Mouse (Mus musculus) kidney, adult 2 months (tissue): Measurements from ENCODE around the gene Zmiz1.

Source experiments
- CTCF ChIP-seq: fragments of 200-500 bp; conservative IDR thresholded peaks from 2 replicates; pipeline ENCODE4 v1.5.1; 2011; ENCODE audit warnings: low read depth, mild to moderate bottlenecking, control low read depth, low read length, moderate library complexity, mixed read lengths; ENCODE audit not compliant: insufficient read depth, insufficient read length
- POLR2A ChIP-seq: fragments of 200-500 bp; IDR thresholded peaks from one replicate; pipeline ENCODE4 v1.6.1; 2011; ENCODE audit warnings: low read depth, low read length, control low read depth

- TF ChIP-seq POLR2A (no peak), CTCF (no peak)
Observed at GRCm38 (mm10) chr14:25598960-25599359, 140.0 kb downstream of the Zmiz1 start.
